Mouse (Mus musculus) forebrain, embryonic 11.5 days (tissue): ENCODE results near the gene Shq1. TPM values are rescaled to one million over a fixed set of nuclear protein-coding genes. Genes with fewer than 3 reads are reported as not detected.

Experiments
- polyA plus RNA-seq: library from polyadenylated mRNA; unstranded; fragments of >200 nt; fragmentation: Nextera tagmentation; extraction: Ambion mirVana; gene quantifications from 2 replicates; pipeline ENCODE4 v1.2.1, GENCODE M21; 2014

Gene Shq1
- polyA plus RNA-seq, 1 experiment from 2014 or later = 17.6 TPM

Other genes starting within 250 kb of the Shq1 start
- gene Gxylt2, start 33.6 kb upstream of the Shq1 start, polyA plus RNA-seq = 2.8 and 3.2 TPM in 2 replicates
- 37.6 and 40.3 TPM in 2 replicates for gene Ppp4r2, start 162.5 kb upstream of the Shq1 start, polyA plus RNA-seq